Mouse (Mus musculus) heart, adult 8-10 months (tissue): ENCODE measurements at regions not wholly inside any gene's neighbourhood (a gene's known extent, or its start where the extent isn't known, plus 50 kb on each side); places are given as distances from the start of the nearest gene placed in this dataset.

Experiments used
- DNase-seq: peaks from one replicate; pipeline ENCODE4 v3.0.0; 2022; ENCODE audit warnings: low spot score

DNA sequence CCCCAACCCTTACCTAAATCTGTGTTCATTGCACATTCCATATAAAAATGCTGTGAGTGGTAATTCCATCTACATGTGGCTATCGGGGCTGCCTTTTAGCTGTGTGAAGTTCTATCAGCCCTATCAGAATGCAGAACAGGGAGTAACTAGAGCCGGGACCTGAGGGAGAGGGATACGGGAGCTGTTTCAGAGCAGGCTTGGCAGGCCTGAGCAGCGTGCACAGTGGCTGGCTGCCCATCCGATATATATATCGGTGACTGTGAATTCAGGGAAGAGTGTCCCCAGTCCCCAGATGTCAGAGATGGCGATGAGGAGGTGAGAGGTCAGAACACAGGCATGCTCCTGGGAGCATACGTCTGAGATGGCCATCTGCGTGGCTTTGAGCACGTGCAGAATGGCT is 79.0 kb downstream of the Arl4c start:
- no peak for DNase-seq

DNA sequence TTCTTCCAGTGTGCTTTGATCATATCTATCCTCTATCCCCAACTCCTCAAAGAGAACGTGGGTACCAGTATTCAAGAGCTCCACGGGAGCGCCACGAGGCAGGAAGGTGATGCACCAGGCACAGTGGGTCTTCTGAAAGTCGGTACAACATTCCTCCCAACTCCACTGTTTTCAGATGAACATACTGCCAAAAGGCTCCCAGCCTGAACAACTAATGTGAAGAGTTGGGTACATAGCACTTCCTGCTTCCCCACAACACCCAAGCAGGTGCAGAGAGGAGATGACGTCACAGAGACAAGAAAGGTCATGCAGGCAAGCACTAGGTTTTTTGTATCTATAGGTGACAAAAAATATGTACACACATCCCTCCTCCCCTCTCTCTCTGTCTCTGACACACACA is 79.7 kb downstream of the Arl4c start:
- DNase-seq, result no peak

DNA sequence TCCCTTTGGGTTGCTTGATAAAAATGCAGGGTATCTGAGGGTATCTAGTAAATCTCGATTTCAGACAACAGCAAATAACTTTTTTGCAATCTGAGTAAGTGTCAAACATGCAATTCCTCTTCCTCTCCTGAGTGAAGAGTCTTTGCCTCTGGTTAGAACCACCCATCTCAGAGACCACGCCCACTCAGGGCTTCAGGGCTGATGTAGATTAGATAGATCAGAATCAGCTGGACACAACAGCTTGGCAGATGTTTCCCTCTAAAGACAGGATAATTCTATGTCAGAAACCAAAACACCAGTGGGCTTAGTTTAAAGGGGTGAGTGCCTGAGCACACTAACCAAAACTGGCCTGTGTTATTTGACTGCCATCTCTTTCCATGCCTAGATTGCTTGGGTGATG is 80.8 kb downstream of the Arl4c start:
- DNase-seq, result no peak

DNA sequence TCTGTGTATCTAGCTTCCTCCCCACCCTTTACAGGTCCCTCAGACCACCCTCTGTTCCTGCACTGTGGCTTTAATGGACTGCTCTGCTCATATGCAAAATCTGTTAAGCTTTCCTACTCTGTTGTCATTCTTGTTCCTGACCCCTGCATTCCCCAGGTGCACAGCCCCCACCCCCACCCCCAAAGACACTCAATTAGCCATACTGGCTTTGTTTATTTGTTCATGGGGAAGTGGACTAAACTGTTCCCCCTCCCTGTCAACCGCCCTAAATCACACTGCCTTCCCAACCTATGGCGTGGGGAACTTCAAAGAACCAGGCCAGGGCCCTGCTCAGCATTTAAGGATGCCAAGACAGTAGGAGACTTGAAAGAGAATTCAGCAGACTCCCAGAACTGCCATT is 89.0 kb downstream of the Arl4c start:
- no peak for DNase-seq

DNA sequence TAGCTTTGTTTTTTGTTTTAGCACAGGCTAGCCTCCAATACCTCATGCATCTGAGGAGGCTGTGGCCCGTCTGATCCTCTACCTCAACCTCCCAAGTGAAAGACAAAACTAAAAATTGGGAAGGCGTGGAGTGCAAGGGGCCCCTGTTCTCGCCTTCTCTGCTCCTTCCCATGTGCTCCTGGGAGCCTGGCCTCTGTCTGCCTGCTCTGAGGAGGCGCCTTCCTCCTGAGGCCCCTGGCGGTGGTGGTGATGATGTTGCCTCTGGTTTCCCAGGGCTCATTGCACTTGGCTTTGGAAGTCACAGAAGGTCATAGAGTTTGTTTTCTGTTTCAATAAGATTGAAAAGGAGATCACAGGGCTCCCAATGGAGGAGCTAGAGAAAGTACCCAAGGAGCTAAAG is 90.8 kb downstream of the Arl4c start:
- DNase-seq, result no peak

DNA sequence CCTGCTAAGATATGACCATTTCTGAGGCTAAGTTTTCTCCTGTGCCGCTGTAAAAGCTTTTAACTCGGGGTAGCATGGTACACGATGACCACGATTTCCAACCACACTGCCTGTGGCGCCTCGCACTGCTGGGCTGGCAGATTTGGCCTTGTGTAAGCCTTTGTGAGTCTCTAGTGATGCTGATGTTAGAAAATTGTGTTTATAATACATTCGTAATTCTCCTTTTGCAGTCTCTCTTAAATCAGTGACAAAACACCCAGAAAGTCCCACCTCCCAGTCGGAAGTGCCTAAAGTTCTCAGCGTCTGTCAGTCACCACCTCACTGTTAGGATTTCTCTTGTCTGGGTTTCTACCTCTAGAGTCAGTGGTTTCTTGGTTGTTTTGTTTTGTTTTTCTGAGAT is 91.2 kb downstream of the Arl4c start:
- DNase-seq, result no peak

DNA sequence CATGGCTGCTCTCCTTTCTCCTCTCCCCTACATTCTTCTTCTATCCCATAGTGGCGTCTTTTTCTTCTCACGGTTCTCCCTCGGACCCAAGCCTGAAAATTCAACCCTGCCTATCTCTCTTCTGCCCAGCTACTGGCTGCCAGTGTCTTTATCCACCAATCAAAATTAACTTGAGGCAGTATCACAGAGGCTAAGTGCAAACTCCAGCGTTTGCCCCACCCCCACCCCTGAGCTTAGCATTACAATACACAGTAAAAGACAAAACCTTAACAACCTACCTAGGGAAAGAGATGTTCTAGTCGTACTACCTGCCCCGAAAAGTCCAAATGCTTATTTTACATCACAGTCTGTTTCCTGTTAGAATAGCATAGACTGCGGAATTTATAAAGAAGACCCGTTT is 93.2 kb downstream of the Arl4c start:
- DNase-seq, result no peak

DNA sequence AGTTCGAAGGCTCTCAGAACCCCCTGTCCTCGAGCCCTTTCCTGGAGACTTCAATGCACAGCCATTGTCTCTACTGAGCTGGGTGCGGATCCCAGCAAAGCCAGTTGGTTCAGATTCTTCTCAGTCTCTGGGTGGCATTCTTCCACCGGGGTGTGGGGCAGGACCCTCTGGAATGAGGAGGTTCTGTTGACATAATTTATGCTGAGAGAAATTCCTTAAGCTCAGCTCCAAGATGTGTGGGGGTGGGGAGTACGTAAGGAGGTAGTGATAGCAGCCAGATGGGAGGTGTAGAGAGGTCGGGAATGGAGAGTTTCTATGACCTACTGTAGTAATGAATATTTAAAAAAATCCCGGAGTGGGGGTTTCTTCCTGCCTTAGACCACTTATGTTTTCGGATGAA is 93.8 kb downstream of the Arl4c start:
- DNase-seq, result no peak

DNA sequence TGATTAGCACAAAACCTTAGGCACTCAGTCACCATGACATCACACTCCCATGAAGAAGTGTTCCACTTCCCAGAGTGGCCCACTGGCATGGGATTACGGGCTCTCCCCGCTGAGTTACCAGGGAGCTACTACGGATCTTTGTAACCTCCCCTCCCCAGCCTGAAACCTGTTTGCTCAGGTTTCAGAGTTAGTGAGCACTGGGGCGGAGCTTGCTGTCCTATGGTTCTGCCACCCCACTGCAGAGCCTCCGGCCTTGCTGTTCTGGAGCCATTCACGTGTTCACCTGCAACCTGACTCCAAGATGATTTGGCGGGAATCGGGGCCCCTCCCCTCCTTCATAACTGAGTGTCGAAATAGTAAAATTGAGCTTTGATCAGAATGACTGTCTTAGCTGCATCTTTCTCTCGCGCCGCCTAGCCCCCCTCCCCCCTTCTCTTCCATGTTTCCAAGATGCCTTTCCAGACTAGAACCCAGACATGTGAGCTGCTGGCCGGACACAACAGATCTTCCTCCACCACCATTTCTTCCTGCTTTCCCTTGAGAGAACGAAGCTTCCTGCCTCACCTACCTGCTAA is 95.8 kb upstream of the Glrp1 start:
- no peak for DNase-seq

DNA sequence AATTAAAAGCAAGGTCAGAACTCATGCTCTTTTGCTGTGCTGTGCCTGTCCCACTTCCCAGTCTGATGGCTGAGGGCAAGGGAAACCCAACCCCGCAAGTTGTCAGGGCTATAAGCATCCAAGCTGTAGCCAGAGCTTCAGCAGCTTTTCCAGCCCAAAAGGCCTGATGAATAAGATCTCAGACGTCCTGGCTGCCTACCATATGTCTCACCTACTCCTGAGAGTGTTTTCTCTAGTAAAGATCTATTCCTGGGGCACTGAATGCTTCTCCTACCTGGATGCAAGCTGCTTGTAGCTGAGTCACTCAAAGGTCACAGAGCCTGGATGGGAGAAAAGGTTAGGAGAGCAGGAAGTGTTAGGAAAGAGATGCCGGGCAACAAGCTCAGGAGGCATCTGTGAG is 92.4 kb upstream of the Glrp1 start:
- DNase-seq, result no peak

DNA sequence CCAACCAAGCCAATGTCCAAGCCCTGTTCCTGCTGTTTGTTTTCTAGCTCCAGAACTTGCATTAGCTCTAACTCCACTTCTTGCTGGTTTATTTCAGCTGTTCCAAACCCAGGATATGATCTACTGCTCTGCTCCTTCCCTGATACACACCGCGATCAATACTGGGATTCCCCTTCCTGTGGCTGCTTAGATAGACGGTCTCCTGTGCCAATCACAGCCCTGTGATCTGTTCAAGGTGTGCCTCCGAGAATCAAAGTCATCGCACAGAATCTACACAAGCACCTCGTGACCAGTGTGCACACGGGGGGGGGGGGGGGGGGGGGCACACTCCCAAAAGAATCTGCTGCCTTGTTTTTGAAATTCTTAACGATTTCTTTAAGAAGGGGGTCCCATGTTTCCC is 91.9 kb upstream of the Glrp1 start:
- no peak for DNase-seq

DNA sequence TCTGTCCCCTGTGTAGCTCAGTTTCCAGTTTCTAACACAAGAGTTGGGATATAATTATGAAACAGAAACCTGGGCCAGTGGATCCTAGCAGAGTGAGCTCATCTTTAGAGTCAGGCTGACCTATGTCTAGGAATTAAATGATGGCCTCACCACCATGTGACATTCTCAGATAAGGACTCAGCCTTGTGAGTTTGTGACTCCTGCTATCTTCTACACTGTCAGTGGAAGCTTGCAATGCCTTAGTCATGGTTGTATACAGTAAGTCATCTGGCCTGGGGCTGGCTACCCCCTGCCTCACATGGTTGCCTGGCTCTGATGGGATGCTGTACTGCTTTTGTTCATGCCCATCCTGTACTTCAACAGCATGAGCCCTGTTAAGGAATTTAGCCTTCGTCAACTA is 90.3 kb upstream of the Glrp1 start:
- DNase-seq, result no peak

DNA sequence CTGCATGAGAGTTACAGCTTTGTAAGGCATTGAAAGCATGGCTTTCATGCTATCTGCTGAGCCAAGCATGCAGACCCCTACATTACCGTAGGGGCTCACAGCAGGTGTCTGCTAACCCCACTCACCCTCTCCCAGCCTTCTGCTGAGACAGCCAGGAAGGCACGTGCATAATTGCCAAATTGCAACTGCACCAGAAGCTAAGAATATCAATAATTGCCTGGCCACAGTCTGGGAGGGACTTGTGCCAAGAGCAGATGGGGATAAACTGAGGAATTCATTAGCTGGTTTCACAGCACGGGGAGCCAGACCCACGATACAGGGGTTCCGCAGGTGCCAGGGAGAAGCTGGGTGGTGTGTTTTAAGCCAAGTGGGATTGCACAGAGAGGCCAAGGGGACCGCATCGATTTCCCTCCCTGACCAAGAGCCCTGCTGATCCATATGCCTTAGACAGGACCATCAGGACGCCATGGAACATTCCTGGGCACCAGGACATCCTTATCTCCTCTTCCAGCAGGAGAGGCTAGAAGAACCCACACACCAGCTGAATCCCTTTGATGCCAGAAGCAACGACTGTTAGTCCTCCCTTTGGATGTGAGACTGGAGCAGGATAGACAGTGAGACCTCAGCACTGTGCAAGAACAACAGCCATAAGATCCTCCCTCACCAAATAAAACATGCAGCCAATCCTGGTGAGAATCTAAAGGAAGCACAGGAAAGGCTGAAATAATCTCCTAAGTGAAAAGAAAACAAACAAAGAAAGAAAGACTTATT is 84.8 kb upstream of the Glrp1 start:
- no peak for DNase-seq

DNA sequence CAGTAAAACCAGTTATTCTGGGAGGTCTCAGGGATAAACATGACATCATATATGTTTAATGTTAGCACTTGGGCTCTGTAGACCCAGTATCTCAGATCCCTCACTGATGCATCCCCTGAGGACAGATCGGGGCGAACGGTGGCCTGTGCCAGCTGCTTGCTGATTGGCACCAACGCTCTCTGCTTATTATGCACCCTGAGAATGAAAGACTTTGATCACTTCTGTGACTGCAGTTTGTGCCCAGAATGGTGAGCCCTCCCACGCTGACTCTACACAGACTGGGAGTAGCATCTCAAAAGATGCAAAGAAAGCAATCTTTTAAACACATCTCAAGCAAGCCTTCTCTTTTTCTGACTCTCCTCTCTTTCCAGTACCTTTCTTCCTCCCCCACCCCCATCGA is 82.2 kb upstream of the Glrp1 start:
- DNase-seq, result no peak

DNA sequence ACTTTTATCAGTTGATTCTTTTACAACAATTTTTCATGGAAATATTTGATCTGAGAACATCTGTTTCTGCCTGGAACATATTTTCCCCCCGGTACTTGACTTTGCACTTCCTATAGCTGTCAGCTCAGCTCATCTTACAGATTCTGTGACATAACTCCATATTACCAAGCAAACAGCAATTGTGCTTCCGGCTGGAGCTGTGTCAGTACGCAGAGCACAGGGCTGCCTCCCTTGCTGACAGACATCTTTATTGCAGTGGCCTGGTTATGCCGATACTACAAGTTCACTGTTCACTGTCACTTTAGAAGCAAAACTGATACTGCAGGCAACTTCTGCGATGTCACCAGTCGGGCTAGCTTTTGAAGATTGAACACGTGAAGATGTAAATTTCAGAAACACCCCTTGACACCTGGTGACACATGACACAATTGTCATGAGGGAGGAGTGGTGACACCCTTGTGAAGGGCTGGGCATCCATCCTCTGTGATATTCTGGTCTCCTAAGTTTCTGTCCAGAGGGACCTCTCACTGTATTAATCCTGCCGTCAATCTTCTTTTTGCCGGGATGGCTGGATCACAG is 81.0 kb upstream of the Glrp1 start:
- no peak for DNase-seq

DNA sequence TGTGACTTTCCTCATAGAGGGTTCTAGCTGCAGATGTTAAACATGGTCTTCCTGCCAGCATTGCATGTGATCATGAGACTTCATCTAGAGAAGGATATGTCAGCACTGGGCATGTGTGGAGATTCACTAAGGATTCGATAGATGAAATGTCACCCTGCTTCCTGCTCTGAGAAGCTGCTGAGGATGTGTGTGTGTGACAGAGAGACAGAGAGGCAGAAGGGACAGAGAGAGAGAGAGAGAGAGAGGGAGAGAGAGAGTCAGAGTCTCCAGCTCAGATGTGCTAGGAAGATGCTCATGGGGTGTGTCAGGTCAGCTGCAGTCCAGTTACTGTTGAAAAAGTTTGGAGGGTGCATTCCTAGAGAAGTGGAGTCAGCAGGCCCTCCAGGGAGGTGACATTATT is 78.9 kb upstream of the Glrp1 start:
- no peak for DNase-seq

DNA sequence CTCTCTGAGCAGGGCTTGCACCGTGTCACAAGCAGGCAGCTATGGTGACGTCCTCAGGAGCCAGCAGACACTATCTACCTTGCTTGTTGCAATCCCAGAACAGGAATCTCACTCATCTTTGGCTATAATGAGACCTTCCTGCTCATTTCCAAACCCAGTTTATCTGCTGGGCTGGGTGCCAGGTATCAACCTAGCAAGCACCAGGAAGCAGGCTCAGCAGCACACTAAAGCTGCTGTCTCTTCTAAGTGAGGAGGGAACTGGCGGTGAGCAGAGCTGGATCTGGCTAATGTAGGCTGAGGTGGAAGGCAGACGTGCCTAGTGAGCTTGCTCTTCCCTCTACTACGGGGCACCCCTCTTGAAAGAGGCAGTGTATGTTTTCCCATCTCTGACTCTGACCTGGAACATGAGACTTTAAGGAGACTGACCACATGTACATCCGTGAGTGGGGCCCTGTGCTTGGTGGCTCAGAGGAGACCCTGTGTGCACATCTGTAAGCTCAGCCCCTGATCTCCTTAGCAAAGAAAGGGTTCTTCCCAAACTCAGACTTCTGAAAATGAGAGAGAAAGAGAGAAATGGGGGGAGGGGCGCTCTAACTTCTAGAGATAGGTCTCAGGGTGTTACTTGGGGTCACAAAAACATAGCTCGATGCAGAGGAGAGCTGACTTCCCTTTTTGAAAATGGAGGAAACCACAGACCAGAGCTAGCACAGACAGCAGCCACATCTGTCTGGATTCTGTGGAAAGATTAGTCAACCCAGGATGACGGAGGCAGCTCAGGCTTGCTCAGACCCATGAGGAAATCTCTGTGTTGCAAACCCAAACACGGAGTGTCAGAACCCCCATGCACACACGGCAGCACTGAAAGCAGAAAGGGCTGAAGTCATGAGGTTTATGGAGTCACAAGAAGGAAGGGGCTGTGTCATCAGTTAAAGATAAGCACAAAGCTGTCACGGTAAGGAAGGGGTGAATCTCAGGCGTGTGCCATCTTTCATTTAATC is 77.3 kb upstream of the Glrp1 start:
- peak; percentile 33 for DNase-seq

DNA sequence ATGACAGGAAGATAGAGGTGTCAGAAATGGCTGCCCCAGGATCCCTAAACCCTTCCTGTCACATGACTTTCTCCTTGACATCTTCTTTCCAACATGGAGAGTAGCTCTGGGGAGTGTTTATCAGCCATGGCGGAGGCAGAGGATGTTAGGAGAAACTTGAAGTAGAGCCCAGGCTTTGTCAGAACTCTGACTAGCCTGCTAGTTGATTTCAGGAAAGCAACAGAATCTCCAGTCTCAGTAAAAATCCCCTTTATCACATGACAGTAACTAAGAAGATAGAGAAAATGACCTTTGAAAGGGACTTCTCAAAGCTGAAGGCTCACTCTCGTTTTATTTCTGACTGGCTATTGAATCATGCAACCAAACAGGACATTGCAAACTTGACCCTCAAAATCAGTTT is 76.3 kb upstream of the Glrp1 start:
- DNase-seq, result no peak

DNA sequence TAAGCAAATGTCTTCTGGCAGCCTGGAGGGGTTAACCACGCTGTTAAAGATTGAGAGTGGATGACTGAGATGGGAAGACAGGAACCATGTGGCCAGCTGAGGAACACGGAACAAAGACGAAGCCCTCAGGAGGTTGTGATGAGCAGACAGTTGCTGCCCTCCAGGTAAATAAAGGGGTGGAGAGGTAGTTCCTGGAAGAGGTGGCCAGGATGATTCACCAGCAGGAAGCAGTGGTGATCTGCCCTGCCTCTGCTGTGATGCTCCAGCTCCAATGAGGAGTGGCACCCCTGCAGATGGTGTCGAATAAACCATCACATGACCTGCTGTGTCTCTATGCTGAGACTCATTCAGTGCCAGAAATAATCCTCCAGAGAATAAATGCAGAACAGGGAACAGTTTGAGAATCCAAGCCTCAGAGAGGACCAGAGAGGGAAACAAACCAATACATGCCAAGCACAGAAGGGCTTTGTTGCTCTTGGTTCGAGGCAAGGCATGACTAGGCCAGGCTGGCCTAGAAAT is 74.7 kb upstream of the Glrp1 start:
- no peak for DNase-seq

DNA sequence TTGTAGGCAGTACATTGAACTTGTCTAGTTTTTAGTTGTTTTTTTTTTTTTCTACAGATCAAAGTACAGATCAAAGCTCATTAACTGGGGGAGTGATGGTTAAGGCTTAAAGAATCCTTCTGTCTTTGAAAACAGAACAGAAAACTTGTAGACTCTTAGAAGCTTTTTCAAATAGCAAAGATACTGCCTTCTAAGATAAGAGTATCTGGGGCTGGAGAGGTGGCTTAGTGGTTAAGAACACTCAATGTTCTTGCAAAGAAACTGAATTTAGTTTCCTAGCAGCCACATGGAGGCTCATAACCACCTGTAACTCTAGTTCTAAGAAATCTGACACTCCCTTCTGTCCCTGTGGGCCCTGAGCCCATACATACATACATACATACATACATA is 68.4 kb upstream of the Glrp1 start:
- DNase-seq, result no peak

DNA sequence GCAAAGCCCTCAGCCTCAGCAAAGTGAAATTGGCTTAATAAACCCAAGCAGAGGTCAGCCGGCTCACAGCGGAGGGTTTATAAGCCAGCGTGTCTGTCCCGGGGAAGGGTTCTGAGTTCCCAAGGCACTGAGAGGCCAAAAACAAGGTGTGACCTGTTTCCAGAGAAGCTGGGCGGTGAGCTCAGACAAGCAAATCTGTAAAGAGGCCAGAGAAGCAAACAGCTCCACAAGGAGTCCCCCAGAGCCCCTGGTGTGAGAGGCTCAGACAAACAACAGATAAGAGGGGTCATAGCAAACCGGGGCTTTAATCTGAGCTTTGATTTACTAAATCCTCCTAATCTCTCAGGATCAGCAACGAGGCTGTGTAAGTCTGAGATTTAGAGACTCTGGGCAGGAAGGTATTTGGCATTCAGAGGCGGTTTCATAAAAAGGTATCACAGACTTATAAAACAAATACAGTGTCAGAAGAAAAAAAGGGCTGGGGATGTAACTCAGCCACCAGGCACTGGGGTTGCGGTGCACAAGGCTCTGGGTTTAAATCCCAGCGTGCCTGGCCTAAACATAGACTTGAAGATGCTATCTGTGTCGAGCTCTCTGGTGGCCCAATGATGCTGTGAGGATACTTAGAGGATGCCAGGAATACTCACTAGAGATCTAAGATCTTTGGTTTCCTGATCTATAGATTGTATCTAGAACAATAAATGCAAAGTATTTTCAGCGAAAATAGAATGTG is 67.8 kb upstream of the Glrp1 start:
- DNase-seq, result no peak
